Mouse (Mus musculus) heart, embryonic 16.5 days (tissue): ENCODE data around the gene A4galt. TPM values are rescaled to one million over a fixed set of nuclear protein-coding genes. Genes with fewer than 3 reads are reported as not detected.

ENCODE experiments used
- ATAC-seq: fragments of 200-750 bp; cut with Nextera tagmentation; replicated peaks from 2 replicates; pipeline ENCODE4 v1.8.0; 2017; ENCODE audit warnings: moderate number of reproducible peaks; ENCODE audit not compliant: insufficient read depth, low FRiP score; ENCODE audit errors: extremely low read depth
- H3K27ac ChIP-seq: fragments of 300-500 bp; sonication (generic); 2 replicates; pipeline ENCODE4 v1.5.1; 2014; ENCODE audit warnings: mild to moderate bottlenecking, low read length, control low read depth, moderate library complexity
- H3K27me3 ChIP-seq: fragments of 300-500 bp; sonication (generic); 2 replicates; pipeline ENCODE4 v1.6.1; 2014; ENCODE audit warnings: low read length, mixed read lengths; ENCODE audit not compliant: control insufficient read depth, insufficient read depth
- H3K36me3 ChIP-seq: fragments of 300-500 bp; sonication (generic); 2 replicates; pipeline ENCODE4 v1.6.1; 2014; ENCODE audit not compliant: control insufficient read depth, insufficient read depth
- H3K4me1 ChIP-seq: fragments of 300-500 bp; sonication (generic); 2 replicates; pipeline ENCODE4 v1.6.1; 2014; ENCODE audit warnings: low read length, mixed read lengths; ENCODE audit not compliant: control insufficient read depth, insufficient read depth
- H3K4me2 ChIP-seq: fragments of 300-500 bp; sonication (generic); 2 replicates; pipeline ENCODE4 v1.6.1; 2014; ENCODE audit warnings: low read depth, mild to moderate bottlenecking, control low read depth, low read length
- H3K4me3 ChIP-seq: fragments of 300-500 bp; sonication (generic); 2 replicates; pipeline ENCODE4 v1.5.1; 2014; ENCODE audit warnings: mild to moderate bottlenecking, control low read depth, low read length
- H3K9ac ChIP-seq: fragments of 300-500 bp; sonication (generic); 2 replicates; pipeline ENCODE4 v1.6.1; 2014; ENCODE audit warnings: low read length, control low read depth
- H3K9me3 ChIP-seq: fragments of 300-500 bp; sonication (generic); replicated peaks from 2 replicates; pipeline ENCODE4 v1.6.1; 2016; ENCODE audit warnings: low read length; ENCODE audit not compliant: control insufficient read depth
- WGBS: fragments of 180-500 bp; shearing (Covaris S2); extraction: QIAGEN DNeasy Blood & Tissue Kit; methylation state at CpG from one replicate; pipeline ENCODE4 v1.1.7; 2014; 5-methylcytosine and 5-hydroxymethylcytosine counted together
- polyA plus RNA-seq: library from polyadenylated mRNA; unstranded; fragments of >200 nt; fragmentation: Nextera tagmentation; extraction: Ambion mirVana; gene quantifications from 2 replicates; pipeline ENCODE4 v1.2.1, GENCODE M21; 2015

The A4galt gene
- polyA plus RNA-seq, 1 experiment from 2014 or later: 1.3 TPM

DNA sequence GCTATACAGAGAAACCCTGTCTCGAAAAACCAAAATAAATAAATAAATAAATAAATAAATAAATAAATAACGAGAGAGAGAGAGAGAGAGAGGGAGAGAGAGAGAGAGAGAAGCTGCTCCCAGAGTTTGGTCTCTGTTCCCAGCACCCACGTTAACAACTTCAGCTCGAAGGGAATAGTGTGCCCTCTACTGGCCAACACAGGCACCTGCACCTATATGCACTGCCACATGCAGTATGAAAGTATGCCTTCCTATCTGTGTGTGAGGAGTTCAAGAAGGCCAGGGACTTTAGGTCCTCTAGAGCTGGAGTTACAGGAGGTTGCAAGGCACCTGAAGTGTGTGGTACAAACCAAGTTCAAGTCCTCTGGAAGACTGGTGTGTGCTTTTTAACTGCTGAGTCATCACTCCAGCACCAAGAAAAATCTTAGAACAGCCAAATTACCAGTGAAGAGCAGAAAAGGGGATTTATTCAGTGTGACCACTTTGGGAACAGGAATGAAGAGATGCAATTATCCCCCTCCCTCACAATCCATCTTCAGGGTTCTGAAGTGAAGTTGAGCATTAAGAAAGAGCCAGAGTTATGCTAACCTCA, 3.7 kb upstream of the A4galt start:
- no peak for ATAC-seq
- H3K4me3 ChIP-seq: no peak overlapping the region
- no peaks in the 10 kb centered on the region for H3K36me3 ChIP-seq
- H3K4me2 ChIP-seq: no peak overlapping the region
- peaks cover 23% of the 10 kb centered on the region for H3K27me3 ChIP-seq
- no peaks in the 10 kb centered on the region; the same call in 1 of the 2 replicates for H3K9me3 ChIP-seq
- no peaks in the 10 kb centered on the region for H3K4me1 ChIP-seq
- WGBS: 96% methylated on average over 4 of the region's 4 CpGs
- no peak overlapping the region for H3K27ac ChIP-seq
- H3K9ac ChIP-seq: no peak overlapping the region

- H3K9me3 ChIP-seq: no peaks in the 10 kb centered on the region; the same call in 1 of the 2 replicates
- no peak overlapping the region for H3K9ac ChIP-seq
- H3K4me3 ChIP-seq: no peak overlapping the region
- H3K4me1 ChIP-seq: no peaks in the 10 kb centered on the region
- no peak overlapping the region for H3K27ac ChIP-seq
- no peaks in the 10 kb centered on the region for H3K36me3 ChIP-seq
- ATAC-seq: no peak
- 52% methylated on average over 10 of the region's 10 CpGs for WGBS
- H3K4me2 ChIP-seq: no peak overlapping the region
- H3K27me3 ChIP-seq: peaks cover 28% of the 10 kb centered on the region
These were observed 2.9 kb upstream of the A4galt start for GRCm38 (mm10) chr15:83254372-83255070.

- no peak overlapping the region for H3K9ac ChIP-seq
- H3K4me2 ChIP-seq: no peak overlapping the region
- WGBS: 59% methylated on average over 14 of the region's 14 CpGs
- H3K4me3 ChIP-seq: peak overlapping the region; percentile 63
- ATAC-seq: 0 out of 2 replicates have a peak, but pooled peaks have one; percentile 23
- no peaks in the 10 kb centered on the region for H3K4me1 ChIP-seq
- H3K27ac ChIP-seq: no peak overlapping the region
- no peaks in the 10 kb centered on the region for H3K36me3 ChIP-seq
- H3K27me3 ChIP-seq: peaks cover 31% of the 10 kb centered on the region
- no peaks in the 10 kb centered on the region; the same call in 1 of the 2 replicates for H3K9me3 ChIP-seq
These were observed 486 bp upstream of the A4galt start for GRCm38 (mm10) chr15:83252060-83252459.

DNA sequence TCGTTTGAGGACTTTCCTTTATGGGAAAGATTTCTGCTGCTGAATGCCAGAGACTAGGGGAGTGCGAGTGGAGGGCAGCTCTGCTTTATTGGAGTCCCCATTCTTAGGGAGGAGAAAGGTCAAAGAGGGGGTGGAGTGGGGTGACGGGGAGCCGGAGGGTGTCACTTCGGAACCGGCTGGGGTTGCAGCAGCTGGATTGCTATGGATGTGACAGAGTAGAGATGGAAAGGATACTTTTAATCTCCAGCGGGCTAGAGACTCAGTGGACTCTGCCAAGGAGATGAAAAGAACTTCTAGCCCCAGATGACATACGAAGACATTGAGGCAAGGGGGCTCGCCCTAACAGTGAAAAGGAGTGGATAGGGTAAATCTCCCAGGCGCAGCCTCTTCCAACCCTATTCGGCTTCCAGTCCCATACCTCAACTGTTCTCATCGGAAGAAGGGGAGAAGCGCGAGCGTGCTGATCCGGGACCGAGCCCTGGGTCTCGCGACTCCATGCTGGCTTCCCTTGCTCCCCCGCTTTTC, 861 bp downstream of the A4galt start:
- peaks cover 31% of the 10 kb centered on the region for H3K27me3 ChIP-seq
- H3K9me3 ChIP-seq: no peaks in the 10 kb centered on the region; the same call in 1 of the 2 replicates
- no peaks in the 10 kb centered on the region for H3K4me1 ChIP-seq
- H3K4me2 ChIP-seq: peak overlapping the region; percentile 94
- H3K36me3 ChIP-seq: no peaks in the 10 kb centered on the region
- ATAC-seq: no peak
- H3K27ac ChIP-seq: no peak overlapping the region
- peak overlapping the region; percentile 65 for H3K9ac ChIP-seq
- WGBS: 4% methylated on average over 19 of the region's 20 CpGs
- peak overlapping the region; percentile 63 for H3K4me3 ChIP-seq

GRCm38 (mm10) chr15:83249535-83250287, 1.9 kb downstream of the A4galt start:
- no peak overlapping the region for H3K4me2 ChIP-seq
- no peak for ATAC-seq
- peaks cover 31% of the 10 kb centered on the region for H3K27me3 ChIP-seq
- H3K4me1 ChIP-seq: no peaks in the 10 kb centered on the region
- WGBS: 90% methylated on average over 12 of the region's 12 CpGs
- no peak overlapping the region for H3K9ac ChIP-seq
- H3K9me3 ChIP-seq: no peaks in the 10 kb centered on the region
- no peak overlapping the region for H3K4me3 ChIP-seq
- H3K36me3 ChIP-seq: no peaks in the 10 kb centered on the region
- H3K27ac ChIP-seq: no peak overlapping the region

- WGBS: 54% methylated on average over 14 of the region's 14 CpGs
- Histone ChIP-seq H3K36me3 (no peaks in the 10 kb centered on the region), H3K4me3 (no peak overlapping the region), H3K4me2 (no peak overlapping the region), H3K27ac (no peak overlapping the region), H3K9ac (no peak overlapping the region), H3K9me3 (no peaks in the 10 kb centered on the region), H3K4me1 (no peaks in the 10 kb centered on the region), H3K27me3 (peaks cover 31% of the 10 kb centered on the region)
- ATAC-seq: no peak
These were observed 3.2 kb downstream of the A4galt start for GRCm38 (mm10) chr15:83248236-83248844.

DNA sequence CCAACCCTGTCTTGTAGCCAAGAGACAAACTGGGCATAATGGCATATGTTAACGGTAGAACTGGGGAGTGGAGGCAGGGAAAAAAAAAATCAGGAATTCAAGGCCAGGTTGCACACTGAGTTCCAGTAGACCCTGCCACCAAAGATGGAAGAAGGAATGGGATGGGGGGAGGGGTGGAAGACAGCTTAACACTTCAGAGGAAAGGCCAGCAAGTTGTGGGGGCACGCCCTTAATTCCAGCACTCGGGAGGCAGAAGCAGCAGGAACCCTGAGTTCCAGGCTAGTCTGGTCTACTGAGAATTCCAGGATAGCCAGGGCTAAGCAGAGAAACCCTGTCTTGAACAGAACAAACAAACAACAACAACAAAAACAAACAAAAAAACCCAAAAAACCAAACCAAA, 7.2 kb downstream of the A4galt start:
- H3K4me1 ChIP-seq: no peaks in the 10 kb centered on the region
- H3K36me3 ChIP-seq: no peaks in the 10 kb centered on the region
- no peak for ATAC-seq
- no peak overlapping the region for H3K4me2 ChIP-seq
- H3K27me3 ChIP-seq: peaks cover 2% of the 10 kb centered on the region; the same call in 1 of the 2 replicates
- no peaks in the 10 kb centered on the region; the same call in 1 of the 2 replicates for H3K9me3 ChIP-seq
- H3K9ac ChIP-seq: no peak overlapping the region
- H3K4me3 ChIP-seq: no peak overlapping the region
- H3K27ac ChIP-seq: no peak overlapping the region
- 53% methylated on average over 3 of the region's 3 CpGs for WGBS

DNA sequence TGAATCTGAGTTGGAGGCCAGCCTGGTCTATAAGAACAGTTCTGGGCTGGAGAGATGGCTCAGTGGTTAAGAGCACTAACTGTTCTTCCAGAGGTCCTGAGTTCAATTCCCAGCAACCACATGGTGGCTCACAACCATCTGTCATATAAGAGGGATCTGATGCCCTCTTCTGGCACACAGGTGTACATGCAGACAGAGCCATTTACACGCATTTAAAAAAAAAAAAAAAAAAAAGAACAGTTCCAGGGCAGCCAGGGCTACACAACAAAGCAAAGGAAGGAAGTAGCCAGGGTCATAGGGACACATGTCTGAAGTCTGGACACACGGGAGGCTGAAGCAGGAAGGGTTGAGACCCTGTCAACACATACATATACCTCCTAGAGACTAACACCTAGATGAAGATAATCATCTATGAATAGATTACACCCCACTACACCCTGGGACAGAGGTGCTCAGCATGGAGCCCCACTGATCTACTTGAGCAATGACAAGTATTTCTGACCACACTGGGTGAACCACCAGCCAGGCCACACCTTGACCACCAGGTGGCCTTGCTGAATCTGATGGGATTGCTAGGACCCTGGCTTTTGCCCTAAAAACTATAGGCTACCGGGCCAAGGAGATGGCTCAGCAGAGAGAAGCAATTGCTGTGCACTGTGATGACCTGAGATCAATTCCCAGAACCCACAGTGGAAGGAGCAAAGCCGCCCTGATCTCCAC, 9.5 kb downstream of the A4galt start:
- no peak overlapping the region for H3K27ac ChIP-seq
- no peak for ATAC-seq
- WGBS: 68% methylated on average over 4 of the region's 4 CpGs
- no peaks in the 10 kb centered on the region for H3K36me3 ChIP-seq
- no peak overlapping the region for H3K4me2 ChIP-seq
- no peak overlapping the region for H3K9ac ChIP-seq
- H3K4me1 ChIP-seq: no peaks in the 10 kb centered on the region
- no peaks in the 10 kb centered on the region for H3K27me3 ChIP-seq
- no peaks in the 10 kb centered on the region; the same call in 1 of the 2 replicates for H3K9me3 ChIP-seq
- no peak overlapping the region for H3K4me3 ChIP-seq
